Mouse (Mus musculus): ENCODE data around the gene Smad3.

- TF ChIP-seq CTCF (IDR thresholded peaks at IDR 0.05; ENCODE audit: low read depth): no peak
- TF ChIP-seq EP300 (optimal IDR thresholded peaks at IDR 0.05): no peak
Observed at GRCm38 (mm10) chr9:63625090-63625756, 132.6 kb downstream of the Smad3 start.

All from stomach, postnatal 0 days (tissue).